Mouse (Mus musculus) cerebellum, adult 11-12 months (tissue): ENCODE results near the gene Nmt1.

Experiments used
- DNase-seq: peaks from one replicate; pipeline ENCODE4 v3.0.0; 2022

The Nmt1 gene

DNA sequence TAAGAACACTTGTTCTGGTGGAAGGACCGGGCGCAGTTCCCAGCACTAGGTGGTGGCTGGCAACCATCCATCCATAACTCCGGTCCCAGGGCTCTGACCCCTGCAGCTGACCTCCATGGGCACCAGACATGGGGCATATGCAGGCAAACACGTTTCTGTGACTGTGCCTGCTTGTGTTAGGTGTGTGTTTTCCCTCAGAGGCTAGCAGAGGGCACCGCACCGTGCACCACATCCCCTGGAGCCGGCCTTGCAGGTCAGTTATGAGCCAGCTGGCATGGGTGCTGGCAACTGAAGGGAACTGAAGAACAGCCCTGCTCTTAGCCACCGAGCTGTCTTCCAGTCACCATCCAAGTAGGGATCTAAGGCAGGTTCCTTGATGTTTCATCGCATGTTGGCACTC, 22.2 kb downstream of the Nmt1 start:
- peak; percentile 63 for DNase-seq

DNA sequence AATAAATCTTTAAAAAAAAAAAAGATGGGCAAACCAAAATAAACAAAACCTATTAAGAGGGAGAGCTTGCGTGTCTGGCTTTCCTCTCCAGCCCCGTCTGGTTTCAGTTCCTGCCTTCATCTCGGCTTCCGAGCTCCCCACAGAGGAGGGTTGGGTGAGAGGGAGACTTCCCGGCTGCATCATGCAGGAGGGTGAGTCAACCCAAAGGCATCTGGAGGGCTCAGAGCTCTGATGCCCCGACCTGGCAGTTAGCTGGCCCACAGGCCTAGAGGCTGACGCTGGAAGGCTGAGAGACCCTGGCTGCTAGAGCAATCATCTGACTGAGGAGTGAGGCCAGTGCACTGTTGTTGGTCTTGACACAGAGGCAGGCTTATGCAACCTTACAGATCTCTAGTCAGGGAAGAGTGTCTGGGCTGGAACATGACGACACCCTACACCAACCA, 23.3 kb downstream of the Nmt1 start:
- DNase-seq = peak; percentile 51

DNA sequence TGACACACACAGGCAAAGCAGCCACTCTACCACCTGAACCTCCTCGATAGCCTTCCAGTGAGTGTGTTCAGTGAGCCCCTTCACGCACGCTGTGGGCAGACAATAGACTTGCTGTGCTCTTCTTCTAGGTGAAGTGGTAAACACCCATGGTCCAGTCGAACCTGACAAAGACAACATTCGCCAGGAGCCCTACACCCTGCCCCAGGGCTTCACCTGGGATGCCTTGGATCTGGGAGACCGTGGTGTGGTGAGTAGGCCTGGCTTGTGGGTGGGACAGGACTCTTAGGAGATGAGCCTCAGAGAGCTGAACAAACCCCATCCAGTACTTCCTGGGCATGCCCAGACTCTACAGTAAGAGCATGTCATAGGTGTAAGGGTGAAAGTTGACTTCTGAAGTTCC, 24.1 kb downstream of the Nmt1 start:
- no peak for DNase-seq

DNA sequence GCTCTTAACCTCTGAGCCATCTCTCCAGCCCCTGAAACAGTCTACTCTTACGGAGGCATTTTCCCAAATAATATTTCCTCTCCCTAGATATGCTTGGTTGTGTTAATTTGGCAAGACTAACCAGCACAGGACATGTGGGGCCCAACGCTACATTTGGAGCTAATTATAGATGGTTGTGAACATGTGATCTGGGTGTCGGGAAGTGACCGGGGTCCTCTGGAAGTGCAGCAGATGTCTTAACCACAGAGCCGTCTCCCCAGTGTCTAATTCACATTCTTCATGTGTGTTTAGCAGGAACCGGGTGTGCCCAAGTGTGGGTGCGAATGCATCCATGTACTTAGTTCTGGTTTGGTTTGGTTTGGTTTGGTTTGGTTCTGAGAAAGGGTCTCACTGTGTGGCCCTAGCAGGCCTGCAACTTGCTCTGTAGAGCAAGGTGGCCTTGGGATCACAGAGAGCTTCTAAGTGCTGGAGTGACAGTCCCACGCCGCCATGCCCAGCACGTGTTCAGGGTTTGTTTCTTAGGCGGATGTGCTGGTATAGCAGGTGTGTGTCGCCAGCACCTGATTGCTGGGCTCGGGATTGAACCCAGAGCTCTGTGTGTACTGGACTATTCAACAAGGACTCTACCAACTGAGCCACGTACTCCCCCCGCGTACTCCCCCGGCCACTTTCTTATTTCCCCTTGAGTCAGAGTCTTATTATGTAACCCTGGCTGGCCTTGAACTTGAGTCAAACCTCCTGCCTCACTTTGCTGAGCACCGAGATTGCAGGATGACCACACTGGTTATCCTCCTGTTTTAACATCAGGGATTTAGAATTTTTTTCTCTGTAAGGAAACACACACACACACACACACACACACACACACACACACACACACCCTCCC, 25.4 kb downstream of the Nmt1 start:
- DNase-seq = no peak

DNA sequence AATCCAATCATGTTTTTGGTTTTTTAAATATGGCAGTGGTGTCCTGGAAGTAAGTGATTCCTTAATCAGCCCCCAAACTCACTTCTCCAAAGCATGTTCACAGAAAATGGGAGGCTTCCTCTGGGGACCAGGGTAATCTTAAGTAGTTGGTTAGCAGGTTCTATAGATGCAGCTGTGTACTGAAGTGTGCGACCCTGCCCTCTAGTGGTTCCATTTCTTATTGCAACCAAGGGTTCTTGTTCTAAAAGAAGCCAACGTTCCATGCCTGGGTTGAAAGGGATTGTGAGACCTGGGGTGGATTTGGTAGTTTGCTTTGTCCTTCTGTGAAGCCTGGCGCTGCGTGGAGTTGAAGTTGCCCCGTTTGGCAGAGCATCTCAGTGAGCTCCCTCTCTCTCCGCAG, 26.8 kb downstream of the Nmt1 start:
- no peak for DNase-seq

DNA sequence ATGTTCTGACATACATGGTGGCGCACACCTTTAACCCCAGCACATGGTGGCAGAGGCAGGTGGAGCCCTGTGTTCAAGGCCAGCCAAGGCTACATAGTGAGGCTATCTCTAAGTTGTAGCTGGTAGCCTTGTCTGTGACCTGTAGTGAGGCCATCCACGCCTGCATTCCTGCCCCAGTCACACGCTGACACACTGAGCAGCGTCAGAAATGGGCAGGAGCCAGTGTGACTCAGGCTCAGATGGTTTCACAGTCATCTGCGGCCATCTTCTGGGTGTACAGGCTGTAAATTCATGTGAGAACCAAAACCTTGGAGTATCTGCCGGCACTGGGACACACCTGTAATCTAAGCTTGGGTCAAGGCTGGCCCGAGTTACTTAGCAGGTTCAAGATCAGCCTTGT, 28.6 kb downstream of the Nmt1 start:
- no peak for DNase-seq

DNA sequence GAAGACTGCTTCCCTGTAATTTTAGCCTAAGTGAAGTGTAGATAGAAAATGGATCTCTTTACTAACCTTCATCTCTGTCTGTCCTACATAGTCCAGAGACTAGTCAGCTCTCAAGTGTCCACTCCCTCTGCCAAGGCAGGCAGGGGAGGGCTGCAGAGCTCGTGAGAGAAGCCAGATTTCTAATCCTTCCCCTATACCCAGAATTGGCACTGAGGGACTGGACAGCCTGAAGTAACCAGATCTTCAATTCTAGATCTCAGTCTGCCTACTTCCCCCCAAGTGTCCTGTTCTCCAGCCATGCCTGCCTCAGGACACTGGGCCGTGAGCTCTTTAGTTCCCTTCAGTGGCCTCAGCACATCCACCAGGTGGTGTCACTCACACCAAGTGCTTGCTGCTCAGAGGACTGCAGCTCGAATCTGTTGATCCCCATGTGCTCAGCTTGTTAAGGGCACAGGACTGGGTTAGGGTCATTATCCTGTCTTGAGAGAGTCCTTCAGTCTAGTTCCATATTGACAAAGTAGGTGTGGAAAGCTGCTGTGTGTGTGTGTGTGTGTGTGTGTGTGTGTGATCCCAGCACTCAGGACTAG, 30.6 kb downstream of the Nmt1 start:
- DNase-seq = no peak

DNA sequence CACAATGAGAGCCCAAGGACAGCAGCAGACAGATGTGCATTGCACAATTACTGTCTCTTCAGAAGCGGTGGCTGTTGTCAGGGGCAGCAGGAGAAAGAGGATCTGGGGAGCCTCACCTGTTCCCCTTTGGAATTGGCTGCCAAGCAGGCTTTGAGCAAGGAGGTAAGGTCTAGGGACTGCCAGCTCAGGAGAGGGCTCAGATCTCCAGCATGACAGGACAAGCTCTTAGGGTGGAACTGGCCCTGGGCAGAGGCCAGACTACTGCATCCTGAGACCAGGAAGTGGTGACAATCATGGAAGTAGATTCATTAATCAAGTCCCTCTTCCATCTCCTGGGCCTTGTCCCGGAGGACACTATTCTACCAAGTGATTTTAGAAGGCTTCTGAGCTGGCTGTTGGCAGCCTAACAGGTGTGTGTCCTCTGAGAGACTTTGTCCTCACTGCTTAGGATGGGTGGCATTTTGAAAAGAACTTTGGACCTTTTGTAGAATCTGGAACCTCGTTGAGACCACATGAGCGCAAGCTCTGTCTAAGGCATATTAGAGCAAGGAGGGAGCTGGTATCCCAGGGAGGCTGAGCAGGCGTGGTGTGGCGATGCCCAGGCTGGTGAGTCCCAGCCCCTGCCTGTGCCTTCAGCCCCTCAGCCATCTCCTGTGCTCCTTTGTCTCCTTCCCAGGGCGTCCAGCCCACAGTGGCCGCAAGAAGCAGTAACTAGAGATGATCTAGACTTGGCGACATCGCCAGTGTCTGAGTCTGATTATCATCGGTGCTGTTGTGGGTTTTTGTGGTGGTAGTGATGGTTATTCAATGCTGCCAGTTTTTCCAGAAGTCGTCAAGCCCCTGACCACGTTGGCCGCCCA, 38.4 kb downstream of the Nmt1 start:
- DNase-seq = no peak

DNA sequence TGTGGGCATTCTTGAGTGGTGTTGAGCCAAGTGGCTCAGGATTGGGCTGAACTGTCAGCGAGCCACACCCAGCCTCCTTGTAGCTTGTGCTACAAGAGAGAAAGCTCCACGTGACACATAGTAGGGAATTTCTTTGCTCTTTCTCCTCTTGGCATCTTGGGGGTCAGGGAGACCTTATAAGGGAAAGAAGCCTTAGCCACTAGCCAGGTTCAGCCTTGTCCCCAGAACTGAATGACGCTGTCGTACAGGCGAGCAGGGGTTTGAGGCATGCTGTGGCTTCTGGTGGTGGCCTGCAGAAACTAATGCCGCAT, 39.0 kb downstream of the Nmt1 start:
- DNase-seq = no peak

DNA sequence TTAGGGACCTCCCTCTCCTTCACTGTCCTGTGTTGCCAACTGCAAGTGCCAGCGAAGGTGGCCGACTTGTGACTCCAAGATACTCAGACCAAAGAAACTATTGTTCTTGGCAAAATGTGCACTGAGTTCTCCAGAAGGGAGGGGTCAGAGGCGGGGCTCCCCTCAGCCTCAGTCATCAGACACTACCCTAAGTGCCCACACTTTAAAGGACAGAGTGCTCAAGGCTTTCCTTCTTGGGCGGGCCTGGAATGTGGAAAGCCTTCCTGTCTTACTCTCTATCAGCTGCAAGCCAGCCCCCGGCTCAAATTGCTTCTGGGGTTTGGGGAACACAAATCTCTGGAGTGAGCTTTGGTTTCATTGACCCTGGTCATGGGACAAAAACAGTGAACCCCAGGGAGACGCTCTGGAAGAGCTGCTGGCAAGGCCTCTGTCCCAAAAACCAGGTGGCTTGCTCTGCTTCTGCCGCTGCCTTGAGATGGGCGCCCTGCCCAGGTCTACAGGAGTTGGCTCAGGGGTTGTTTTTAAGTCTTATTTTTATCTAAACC, 39.5 kb downstream of the Nmt1 start:
- DNase-seq = no peak

DNA sequence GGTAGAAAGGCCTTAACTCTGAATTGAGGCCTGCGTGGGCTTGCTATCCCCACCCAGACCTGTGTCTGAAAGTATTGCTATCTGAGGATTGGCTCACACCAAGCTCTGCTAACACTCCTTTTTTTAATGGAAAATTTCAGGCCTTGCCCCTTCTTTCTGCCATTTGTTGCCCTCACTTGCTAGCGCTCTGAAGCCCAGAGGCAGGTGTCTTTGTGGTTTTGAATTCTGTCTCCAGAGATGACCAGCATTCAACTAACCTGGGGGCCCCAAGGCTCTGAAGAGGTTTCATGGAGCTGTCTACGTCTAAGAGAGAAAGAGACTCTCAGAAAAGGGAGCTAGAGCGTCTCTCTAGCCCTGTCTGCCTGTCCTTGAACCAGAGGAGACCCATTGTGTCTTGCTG, 40.3 kb downstream of the Nmt1 start:
- DNase-seq = no peak

DNA sequence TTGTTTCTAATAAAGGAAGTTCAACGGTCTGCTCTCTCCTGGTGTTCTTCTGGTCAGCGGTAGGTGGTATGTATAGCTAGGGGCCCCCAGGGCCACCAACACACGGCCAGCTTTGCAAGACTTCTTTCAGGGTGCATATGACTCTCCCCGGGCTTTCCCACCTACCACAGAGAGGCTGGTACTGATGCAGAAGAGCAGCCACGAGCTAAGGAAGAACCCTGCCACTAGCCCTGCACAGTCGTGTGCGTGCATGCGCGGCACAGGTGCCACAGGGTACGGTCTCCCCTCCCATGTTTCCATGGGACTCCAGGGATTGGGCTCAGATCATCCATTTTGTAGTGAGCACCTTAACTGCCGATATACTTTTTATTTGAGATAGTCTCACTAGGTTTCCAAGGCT, 40.9 kb downstream of the Nmt1 start:
- DNase-seq = peak; percentile 1

DNA sequence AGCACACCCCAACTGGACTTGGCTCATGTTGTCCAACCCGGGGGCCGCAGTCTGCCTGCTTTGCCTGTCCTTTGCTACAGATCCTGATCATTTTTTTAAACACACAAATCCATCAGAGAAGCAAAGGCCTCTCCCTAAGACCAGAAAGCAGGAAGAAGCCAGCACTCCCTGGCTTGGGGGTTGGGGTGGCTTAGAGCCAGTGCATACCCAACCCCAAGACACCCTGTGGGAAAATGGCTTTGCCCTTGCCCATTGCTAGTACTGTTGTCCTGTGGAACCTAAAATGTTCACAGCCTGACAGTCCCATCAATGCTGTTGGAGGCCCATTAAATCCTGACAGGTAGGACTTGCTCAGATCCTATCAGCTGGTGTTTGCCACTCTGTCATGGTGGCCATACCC, 41.7 kb downstream of the Nmt1 start:
- peak; percentile 6 for DNase-seq

DNA sequence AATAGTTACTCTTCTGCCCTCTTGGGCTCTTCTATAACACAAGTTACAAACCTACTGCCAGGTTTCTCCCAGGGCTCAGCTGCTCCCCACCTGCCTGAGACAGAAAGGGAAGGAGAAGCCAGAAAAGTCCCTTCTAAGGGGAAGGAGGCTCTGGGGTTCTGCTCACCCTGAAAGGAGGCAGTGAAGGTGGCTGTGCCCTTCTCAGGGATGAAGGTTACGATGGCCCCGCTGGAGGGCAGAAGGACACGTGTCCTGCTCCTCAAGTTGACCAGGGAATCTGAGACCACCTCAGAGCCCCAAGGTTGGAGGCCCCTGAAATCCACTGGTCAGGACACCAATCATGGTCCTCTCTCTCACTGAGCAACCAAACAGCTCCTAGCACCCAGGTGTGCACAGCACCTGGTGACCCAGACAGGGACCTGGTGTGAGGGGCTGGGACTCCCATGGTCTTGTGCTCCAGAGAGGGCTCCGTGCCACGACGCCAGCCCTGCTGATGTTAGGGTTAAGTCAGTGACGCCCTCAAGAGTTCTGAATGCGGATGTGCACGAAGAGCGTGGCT, 42.4 kb downstream of the Nmt1 start:
- DNase-seq = peak; percentile 15

DNA sequence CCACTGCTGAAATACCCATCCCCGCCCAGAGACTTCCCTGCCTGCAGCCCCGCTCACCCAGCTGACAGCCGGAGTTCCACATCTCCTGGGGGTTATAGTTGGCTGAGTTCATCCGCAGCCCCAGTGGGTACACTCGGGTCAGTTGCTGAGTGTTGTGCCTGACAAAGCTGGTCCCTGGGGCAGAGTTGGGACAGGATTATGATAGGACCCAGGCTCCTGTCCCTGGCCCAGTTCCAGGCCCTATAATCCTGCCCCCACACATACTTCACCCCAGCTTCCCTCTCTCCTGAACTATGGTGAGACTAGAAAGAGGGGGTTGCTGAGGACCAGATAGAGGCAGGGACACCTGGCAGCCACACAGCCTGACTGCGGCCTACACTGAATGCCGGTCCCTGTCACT, 45.7 kb downstream of the Nmt1 start:
- DNase-seq = peak; percentile 8

DNA sequence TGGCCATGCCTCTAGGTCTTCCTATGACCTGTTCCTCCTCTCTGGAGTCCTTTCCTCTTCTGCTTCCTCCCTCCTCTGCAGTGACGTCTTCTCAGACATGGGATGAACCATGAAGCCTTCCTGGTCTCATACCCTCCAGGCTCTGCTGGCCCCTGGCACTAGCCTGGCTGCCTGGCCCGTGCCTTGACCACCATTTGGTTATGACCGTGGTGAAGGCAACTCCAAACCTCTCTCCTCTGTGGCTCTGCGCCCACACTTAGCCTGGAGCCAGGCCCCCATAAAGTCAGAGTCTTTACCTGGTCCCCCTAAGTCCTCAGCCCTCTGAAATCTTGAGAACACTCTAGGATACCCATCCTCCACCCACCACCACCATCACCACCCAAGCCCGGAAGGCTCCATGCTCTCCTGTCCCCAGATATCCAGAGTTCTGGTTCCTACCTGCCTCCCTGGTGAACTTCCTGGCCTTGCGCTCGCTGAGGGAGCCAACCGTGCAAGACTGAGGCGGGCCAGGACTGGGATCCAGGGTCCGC, 46.2 kb downstream of the Nmt1 start:
- DNase-seq = no peak

DNA sequence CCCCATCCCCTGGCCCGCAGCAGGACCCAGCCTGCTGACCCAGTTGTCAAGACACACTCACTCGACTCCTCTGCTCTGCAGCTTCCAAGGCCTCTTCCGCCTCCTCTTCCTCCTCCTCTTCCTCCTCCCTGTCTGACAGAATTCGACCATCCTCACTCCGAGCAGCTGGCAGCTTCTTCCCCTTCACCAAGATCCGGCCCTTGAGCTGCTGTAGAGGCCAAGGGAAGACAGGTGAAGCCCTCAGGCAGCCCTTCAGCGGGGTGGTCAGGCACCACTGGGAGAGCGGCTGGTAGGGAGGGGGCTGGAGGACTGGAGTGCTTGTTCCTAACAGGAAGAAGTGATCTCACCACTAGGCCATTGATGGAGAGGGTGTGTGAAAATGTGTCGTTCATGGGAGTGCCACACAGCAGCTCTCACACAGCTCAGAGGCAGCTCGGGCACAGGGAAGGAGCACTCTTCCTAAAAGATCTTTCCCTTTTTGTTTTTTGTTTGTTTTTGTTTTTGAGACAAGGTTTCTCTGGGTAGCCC, 46.9 kb downstream of the Nmt1 start:
- no peak for DNase-seq

DNA sequence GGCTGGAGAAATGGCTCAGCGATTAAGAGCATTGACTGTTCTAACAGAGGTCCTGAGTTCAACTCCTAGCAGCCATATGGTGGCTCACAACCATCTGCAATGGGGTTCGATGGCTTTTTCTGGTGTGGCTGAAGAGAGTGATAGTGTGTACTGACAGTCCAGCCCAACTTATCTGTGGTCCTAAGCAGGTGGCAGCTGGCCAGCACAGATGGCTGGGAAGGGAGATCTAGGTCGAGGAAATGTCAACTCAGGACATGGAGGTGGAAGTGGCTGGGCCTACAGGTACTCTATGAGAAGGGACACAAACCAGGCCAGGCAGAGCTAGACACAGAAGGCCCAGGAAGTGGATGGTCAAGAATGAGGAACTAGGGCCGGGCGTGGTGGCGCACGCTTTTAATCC, 48.0 kb downstream of the Nmt1 start:
- DNase-seq = peak; percentile 80

DNA sequence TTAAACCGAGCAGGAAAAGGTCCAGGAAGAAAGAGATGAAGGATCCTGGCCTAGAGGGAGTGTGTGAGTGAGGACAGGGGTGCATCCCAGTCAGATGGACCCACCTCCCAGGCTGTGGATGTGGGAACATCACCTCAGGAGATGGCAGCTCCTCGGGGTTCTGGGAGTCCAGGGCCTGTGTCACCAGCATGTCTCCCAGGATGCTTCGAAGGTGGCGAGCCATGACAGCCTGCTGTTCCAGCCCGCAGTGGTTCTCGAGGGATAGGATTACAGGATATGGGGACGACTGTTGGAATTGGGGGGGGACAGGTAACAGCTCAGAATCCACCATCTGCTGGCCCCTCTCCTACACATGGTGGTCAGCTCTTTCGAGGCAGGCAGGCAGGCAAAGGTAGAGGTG, 48.6 kb downstream of the Nmt1 start:
- no peak for DNase-seq

DNA sequence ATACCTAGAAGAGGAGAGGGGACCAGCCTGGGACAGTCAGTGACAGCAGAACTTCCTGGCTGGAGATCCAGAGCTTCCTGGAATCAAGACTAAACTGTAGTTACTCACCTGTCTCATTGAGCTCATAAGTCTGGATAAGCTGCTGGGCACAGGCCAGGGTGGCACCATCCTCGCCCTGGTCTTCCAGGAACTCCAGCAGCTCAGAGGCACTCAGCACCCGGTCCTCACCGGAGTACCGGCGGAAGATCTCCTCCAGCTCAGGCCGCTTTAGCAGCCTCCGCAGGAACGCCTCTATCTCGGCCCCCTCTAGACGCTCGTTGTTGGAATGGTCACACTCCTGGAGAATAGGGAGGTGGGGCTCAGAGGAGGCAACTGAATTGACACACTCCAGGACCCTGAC, 50.1 kb downstream of the Nmt1 start:
- peak; percentile 16 for DNase-seq

DNA sequence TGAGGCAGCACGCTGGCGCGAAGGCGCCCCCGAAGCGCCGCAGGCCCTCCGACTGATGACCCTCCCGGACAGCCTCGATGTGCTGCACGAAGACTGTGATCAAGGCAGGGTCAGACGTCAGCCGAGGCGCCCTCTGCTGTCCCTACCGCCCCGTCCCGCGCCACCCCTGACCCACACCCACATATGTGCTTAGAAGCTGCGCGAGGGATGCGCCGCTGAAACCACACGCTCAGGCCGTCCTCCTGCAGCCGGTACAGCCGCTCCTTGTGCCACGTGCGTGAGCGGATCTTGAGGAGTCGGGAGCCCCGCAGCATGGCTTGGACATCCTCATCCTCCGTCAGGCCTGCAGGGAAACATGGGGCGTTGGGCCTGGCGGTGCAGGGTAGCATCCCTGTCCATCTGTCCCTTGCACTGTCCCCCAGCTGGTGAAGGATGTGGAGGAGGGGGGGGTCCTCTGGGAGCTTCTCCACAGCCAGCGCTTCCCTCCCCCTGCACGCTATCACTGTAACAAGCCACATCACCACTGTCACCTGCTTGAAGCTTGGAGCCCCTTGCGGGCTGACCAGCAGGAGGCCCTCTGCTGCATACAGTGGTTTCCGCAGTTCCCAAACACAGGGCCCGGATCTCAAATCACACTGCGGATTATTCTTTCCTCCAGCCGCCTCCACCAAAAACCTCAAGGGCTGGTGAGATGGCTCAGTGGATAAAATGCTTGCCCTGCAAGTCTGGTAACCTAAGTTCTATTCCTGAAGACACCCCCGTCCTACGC, 52.5 kb downstream of the Nmt1 start:
- peak; percentile 21 for DNase-seq

DNA sequence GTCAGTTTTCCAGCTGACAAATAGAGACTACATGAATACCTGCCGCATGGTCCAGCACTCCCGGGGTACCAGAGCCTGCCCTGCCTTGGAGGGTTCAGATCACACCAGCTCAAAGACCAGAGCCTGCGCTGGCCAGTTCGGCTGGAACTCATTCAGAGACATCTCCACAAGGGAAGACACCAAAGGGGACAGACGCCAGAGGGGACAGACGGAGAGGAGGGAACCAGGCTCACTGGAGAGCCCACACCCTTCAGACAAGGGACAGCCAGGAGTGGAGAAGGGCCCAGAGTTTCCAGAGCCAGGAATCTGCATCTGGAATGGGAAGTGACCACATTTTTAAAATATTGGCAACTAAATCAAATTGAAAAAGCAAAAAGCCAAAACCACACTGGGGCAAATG, 53.6 kb downstream of the Nmt1 start:
- no peak for DNase-seq
